Mouse (Mus musculus) liver, adult (tissue): ENCODE data around the gene Crybb2.

ENCODE experiments used
- GATA4 ChIP-seq: IDR thresholded peaks from 2 replicates; pipeline ENCODE4 v1.6.1; 2014; ENCODE audit warnings: mild to moderate bottlenecking, low read length; ENCODE audit not compliant: insufficient replicate concordance

The Crybb2 gene

DNA sequence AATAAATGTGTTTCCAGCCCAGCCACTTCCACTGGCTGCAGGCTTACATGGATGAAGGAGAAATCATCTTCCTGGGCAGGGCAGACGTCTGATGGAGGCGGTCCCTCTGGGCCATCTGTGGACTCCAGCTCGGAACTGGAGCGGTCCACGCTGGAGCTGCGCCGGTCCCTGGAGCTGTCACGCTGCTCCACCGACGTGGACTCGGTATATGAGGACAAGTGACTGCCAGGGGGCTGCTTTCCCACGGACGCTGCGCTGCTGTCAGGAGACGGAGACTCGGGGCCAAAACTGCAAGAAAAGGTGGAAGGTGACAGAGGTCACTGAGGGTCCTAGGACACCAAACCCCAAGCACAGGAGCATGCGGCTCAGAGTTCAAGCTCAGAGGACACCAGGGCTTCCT is 27.6 kb upstream of the Crybb2 start:
- TF ChIP-seq GATA4 = no peak

DNA sequence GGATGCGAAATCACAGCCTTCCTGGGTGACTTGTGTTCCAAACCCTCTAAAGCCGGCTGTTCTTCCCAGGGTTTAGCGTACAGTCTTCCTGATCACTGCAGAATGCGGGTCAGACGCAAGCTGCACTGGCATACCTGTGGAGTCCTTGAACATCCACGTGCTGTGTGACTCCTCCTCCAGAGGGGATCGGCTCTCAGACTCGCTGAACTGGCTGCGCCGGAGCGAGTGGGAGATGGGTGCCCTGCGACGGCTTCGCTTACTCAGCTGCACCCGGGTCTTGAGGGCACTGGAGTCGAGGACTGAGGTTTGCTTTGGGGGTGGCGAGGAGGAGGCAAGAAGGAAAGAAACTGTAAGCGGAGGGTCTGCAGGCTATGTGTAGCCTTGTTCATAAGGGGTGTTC is 25.5 kb upstream of the Crybb2 start:
- no peak for TF ChIP-seq GATA4

GRCm38 (mm10) chr5:113092406-113092805 is 22.5 kb upstream of the Crybb2 start:
- TF ChIP-seq GATA4 = no peak

GRCm38 (mm10) chr5:113091162-113091561 is 21.2 kb upstream of the Crybb2 start:
- TF ChIP-seq GATA4 = no peak

DNA sequence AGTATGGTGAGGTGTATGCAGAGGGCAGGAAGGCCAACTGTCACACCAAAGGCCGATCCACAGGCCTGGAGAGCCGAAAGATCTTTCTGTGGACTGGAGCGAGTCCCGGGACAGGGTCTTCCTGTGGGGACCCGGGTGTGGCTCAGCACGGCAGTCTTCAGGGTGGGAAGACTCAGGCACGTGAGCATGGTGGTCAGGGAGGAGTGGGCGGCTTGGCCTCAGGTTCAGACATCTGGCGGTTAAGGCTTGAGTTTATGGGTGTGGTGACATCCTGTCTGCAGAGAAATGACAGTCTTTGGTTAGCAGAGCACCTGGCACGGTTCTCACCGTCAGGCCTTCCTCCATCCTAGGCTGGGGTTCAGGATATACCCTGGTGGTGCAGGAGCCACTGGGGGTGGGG is 20.8 kb upstream of the Crybb2 start:
- TF ChIP-seq GATA4 = no peak

- no peak for TF ChIP-seq GATA4
Observed at GRCm38 (mm10) chr5:113090077-113090690, 20.3 kb upstream of the Crybb2 start.

- no peak for TF ChIP-seq GATA4
Observed at GRCm38 (mm10) chr5:113087465-113087864, 17.5 kb upstream of the Crybb2 start.

- no peak for TF ChIP-seq GATA4
Observed at GRCm38 (mm10) chr5:113086990-113087389, 17.1 kb upstream of the Crybb2 start.

DNA sequence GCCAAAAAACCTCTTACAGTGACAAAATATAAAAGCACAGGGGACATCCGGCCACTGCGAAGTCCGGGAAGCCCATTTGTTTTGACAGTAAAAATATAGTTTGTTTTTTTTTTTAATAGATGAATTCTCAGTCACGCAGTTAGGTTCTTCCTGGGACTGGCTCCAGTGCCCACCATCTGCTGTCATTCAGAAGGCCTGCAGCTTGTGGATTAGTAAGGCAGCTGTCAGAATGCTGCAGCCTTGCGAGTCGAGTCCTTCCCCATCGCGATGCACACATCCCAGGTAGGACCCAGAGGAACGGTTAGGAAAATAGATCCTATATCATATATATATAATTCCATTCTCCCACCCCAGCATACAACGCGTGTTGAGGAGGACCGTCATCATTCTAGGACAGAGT is 16.5 kb upstream of the Crybb2 start:
- no peak for TF ChIP-seq GATA4

DNA sequence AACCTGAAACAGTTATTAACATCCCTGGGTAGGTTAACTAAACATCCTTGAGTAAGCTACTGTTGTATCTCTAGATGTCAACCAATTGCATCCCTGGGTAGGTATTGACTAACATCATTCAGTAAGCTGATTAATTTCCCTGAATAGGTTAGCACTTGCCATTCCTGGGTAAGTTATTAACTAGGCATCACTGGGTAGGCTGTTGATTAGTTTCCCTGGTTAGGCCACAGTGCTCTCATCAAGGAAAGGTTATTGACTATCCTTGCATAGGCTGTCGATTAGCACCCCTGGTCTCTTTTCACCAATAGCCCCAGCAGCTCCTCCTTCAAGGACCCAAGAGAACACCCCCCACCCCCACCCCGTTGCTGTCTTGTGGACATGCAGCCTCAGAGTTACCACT is 16.0 kb upstream of the Crybb2 start:
- no peak for TF ChIP-seq GATA4

- no peak for TF ChIP-seq GATA4
Observed at GRCm38 (mm10) chr5:113084309-113084708, 14.4 kb upstream of the Crybb2 start.

- no peak for TF ChIP-seq GATA4
Observed at GRCm38 (mm10) chr5:113082356-113083168, 12.6 kb upstream of the Crybb2 start.

DNA sequence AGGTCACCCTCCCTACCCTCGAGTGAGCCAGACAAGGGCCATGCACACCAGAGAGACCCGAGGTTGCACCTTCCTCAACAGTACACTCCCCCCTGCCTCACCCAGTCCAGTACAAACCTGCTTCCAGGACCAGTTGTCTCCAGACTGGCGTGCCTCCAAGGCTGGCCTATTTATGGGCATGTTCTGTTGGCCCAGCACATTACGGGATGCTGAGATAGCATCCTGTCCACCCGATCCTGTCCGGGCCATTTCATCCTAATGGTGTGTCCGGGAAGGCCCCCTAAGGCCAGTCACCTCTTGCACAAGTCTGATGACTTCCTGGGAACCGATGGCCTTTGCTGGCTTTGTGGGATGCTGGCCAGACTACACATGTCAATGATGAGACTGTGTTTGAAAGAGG is 11.5 kb upstream of the Crybb2 start, which contains the start of gene Crybb3:
Crybb3 (minus strand) TSS at position 146 of the 400 bp plus-strand sequence.
- TF ChIP-seq GATA4 = no peak

DNA sequence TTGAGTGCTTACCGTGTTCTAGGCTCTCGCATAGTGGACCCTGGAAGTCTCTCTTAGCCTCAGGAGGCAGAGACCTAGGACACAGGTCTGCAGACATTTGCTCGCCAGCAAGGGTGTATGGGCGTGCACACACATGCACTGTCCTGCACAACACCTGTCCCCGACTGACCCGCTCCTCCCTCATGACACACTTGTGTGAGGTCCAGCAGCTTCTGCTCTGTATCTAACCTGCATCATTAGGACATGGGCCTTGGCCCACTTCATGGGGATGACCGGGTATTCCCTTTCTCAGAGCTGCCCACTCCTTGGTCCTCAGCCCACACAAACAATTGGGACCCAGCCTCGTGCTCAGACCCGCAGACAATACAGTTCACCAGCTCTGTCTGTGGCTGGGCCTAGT is 11.1 kb upstream of the Crybb2 start:
- TF ChIP-seq GATA4 = no peak

GRCm38 (mm10) chr5:113079783-113080182 is 9.9 kb upstream of the Crybb2 start:
- no peak for TF ChIP-seq GATA4

- TF ChIP-seq GATA4 = no peak
Observed at GRCm38 (mm10) chr5:113078686-113079085, 8.8 kb upstream of the Crybb2 start.

DNA sequence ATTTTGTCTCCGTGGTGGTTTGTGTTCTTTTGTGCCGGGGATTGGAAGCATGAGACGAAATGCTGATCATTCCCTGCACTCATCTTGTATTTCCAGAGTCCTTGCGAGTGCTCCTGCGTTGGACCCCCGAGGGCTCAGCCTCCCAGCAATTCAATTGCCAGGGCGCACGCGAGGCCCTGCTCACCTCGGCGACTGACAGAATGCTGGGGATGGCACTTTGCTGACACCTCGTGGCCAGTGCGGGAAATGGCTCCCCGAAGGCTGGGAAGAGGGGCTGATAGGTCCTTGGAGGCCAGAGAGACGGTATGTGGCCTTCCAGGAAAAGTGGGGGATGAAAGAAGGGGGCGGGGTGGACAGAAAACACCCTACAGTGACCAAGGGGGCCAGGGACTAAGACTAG is 15.6 kb downstream of the Crybb2 start:
- no peak for TF ChIP-seq GATA4

- TF ChIP-seq GATA4 = no peak
Observed at GRCm38 (mm10) chr5:113050581-113051185, 19.2 kb downstream of the Crybb2 start.
